Mouse (Mus musculus): ENCODE data around the gene Letm1.
A peak's percentile ranks its signal among the peaks of the same experiment; 100 is the strongest.

The Letm1 gene

GRCm38 (mm10) chr5:33782345-33782998, at the start of gene Letm1:
Gene Letm1 (minus strand): TSS chr5:33782817.
- peak; percentile 97 for DNase-seq (ENCODE audit: extremely low read depth, low read depth)

DNA sequence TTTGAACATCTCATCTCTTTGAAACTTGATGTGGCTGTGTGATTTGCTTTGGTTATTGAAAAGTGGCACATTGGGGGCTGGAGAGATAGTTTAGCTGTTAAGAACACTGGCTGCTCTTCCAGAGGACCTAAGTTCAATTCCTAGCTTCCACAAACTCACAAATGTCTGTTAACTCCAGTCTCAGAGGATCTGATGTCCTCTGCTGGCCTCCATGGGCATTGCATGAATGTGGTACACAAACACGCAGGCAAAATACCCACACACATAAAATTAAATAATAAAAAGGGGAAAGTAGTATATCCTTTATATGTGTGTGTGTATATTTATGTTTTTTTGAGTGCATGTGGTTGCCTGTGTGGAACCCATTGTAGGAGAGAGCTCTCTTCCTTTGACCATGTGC, 48.2 kb upstream of the Letm1 start:
- DNase-seq (ENCODE audit: extremely low read depth, low read depth): no peak

- no peak for DNase-seq (ENCODE audit: extremely low read depth, low read depth)
These were observed 47.3 kb upstream of the Letm1 start for GRCm38 (mm10) chr5:33829958-33830357.

DNA sequence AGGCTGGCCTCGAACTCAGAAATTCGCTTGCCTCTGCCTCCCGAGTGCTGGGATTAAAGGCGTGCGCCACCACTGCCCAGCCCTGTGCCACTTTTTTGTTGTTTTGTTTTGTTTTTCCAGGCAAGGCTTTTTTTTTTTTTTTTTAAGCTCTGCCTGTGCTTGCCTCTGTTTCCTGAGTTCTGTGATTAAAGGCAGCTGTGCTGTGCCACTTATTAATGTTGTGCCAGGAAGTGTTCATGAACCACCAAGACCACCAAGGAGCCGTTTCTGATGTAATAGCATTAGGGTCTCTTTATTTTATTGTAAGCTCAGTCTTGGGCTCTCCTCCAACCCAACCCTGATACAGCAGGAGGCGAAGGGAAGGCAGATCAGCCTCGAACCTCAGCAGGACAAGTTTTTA, 45.5 kb upstream of the Letm1 start:
- DNase-seq (ENCODE audit: extremely low read depth, low read depth): no peak

- DNase-seq (ENCODE audit: extremely low read depth, low read depth): no peak
These were observed 43.4 kb upstream of the Letm1 start for GRCm38 (mm10) chr5:33826001-33826400.

GRCm38 (mm10) chr5:33822456-33822855, 39.8 kb upstream of the Letm1 start:
- peak; percentile 76 for DNase-seq (ENCODE audit: extremely low read depth, low read depth)

GRCm38 (mm10) chr5:33821901-33822427, 39.3 kb upstream of the Letm1 start:
- DNase-seq (ENCODE audit: extremely low read depth, low read depth): no peak

- DNase-seq (ENCODE audit: extremely low read depth, low read depth): no peak
These were observed 38.4 kb upstream of the Letm1 start for GRCm38 (mm10) chr5:33820733-33821621.

DNA sequence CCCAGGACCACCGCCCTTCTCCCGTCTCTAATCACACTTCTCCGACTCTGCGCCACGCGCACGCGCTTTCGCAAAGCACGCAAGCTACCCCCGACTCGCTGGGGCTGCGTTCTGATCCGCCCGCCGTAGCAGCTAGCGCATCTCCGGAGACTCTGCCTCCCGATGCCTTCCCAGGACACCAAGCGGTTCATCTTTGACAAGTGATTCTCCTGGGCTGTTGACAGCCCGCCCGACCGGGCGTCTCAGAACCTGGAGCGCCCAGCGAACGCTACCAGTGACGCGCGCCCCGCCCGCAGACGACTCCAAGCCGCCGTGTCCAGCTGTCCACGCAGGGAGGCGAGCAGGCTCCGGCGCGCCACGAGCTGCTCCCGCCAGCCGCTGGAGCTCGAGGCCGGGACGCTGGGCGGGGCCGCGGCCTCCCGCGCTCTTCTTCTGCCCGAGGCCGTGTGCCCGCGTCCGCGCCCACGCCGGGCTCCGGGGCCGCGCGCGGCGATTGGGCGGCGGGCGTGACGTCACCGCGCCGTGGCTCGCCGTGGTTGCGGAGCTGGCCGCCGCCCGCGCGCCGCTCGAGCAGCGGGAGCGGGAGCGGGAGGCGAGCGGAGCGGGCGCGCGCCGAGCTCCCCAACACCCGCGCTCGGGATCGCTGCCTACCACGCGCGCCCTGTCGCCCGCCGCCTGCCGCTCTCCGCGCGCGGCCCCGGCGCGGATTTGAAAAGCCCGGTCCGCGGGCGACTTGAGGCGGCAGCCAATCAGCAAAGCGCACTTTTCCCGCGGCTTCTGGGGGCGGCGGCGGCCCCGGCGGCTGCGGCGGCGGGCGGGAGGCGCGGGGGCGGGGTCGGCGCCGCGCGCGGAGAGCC, 37.5 kb upstream of the Letm1 start, which contains the start of gene Nsd2:
Gene Nsd2, plus strand, starts transcription at position 850 of the 857 bp plus-strand sequence.
- peak; percentile 43 for DNase-seq (ENCODE audit: extremely low read depth, low read depth)

DNA sequence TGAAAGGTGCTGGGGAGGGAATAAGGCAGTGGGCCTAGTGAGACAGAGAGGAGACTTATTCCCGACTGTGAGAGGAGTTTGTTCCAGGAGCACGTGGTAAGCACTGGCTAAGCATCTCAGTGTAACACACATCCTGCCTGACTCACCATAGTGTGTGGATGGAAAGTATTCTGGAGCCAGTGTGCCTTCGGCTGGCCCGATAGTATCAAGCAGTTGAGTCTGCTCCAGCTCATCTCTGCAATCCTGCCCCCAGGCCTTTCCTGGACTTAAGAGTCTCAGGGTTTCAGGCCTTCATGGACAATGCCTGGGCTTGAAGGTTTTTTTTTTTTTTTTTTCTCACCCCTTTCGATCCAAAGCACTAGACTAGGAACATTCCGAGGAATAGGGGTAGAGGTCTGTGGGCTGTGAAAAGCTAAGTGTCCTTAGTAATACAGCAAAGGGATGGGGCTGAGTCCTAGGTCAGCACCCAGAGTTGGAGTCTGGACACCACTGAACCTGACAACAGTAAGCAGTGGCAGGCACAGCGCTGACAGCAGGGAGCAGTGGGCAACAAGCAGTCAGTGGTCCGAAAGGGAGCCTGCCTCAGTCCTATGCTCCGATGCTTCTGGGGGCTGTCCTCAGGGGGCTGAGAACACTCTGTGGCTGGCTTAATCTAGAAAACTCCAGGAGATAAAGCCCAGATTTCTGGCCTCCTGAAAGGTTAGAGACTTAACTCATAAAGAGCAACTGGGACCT, 36.7 kb upstream of the Letm1 start:
- peak; percentile 35 for DNase-seq (ENCODE audit: extremely low read depth, low read depth)

DNA sequence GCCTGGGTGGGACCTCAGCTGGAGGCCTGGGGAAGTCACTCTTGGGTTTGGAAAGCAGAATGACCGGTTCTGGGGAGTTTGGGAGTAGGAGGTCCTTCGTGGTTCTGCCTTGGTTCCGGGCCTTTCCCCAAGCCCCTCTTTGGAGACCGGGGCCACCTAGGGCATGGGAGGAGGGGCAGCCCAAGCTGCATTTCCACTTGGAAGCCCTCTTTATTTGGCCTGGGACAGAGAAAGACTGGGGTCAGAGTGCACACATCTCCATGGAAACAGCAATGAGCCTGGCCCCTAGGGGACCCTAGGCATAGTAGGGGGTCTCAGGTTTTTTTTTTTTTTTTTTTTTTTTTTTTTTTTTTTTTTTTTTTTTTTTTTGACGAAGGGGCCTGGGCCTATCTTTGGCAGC, 35.5 kb upstream of the Letm1 start:
- no peak for DNase-seq (ENCODE audit: extremely low read depth, low read depth)

DNA sequence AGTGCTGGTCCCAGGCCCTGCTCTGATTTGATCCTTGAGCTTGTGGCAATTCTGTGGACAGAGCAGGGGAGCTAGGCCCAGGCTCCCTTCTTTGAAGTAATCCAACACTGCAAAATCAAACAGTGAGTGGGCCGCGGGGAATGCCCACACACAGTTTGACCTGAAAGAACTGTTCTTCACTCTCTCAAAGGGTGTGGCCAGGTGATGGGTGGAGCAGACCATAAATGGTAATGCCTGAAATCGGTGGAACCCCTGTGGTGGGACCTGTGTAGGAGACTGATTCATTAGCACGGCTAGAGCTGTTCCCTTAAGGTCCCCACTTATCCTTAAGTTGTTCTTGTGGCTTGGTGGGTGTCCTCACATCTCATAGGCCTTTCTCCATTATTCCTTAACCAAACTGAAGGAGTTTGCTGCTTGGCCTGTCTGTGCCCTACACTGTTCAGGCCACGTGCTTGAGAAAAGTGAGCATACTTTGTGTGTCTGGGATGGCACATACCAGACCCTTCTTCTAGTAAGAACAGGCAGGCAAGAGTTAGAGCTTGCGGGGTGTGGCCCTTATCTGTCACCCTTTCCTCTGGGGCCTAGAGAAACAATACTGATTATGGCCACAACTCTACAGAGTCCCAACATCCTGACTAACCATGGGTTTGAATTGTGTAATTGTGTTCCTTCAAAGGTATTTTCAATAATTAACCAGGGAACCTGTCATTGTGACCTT, 33.5 kb upstream of the Letm1 start:
- no peak for DNase-seq (ENCODE audit: extremely low read depth, low read depth)

DNA sequence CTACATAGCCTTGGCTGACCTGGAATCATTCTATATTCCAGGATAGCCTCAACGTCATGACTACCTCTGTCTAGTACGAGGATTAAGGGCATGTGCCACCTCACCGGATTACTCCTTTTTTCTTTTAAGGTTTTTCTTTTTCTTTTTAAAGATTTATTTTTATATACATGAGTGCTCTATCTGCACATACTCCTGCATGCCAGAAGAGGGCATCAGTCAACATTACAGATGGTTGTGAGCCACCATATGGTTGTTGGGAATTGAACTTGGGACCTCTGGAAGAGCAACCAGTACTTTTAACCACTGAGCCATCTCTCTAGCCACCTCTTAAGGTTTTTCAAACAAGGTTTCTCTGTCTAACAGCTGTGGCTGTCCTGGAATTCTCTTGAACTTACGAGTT, 28.9 kb upstream of the Letm1 start:
- DNase-seq (ENCODE audit: extremely low read depth, low read depth): no peak

GRCm38 (mm10) chr5:33803337-33803736, 20.7 kb upstream of the Letm1 start:
- no peak for DNase-seq (ENCODE audit: extremely low read depth, low read depth)

DNA sequence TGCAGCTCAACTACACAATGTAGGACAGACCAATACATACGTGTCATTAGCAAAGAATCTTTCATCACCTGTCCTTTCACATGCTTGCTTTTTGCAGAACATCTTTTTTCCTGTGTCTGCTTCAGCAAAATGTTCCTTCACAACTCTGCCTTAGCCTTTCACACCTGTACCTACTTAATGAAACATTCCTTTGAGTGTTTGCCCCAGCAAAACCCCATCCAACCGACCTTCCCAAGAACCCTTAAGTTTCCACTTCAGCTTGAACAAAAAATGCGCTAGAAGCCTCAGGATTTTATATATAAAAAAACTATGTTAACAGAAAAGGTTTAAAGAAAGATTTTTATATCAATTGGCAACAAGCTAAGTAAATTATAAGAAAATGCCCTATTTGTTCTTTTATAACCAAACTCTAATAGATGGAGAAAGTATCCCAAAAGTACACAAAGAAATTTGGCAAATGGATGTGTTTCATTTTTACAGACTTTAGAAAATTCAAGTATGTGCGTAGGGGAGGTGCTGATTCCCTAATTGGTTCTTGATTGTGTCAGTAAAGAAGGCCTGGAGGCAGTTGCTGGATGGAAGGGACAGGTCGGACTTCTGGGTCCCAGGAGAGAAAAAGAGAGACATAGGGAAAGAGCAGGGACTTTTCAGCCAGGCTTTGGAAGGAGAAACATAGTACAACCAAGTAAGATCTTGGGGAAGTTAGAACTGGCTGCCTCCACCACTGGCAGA, 9.5 kb upstream of the Letm1 start:
- DNase-seq (ENCODE audit: extremely low read depth, low read depth): no peak

DNA sequence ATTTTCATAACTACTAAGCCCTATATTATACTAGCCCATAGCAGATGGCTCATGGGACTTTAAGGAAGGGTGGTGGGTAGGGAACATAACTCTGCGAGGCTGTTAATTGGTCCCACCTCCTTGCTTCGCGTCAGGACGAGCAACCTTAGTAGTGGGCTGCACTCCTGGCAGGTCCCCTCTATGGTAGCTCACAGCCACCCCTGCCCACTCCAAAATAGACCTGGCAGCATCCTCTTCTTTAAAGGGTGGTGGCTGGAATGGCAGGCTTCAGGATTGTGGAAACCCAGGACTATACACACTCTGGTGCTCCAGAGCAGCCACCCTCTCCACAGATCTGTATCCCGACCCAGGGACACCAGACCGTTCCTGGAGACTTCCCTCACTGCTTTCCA, 378 bp upstream of the Letm1 start:
- no peak for DNase-seq (ENCODE audit: extremely low read depth, low read depth)

GRCm38 (mm10) chr5:33781964-33782344, 663 bp downstream of the Letm1 start:
- DNase-seq (ENCODE audit: extremely low read depth, low read depth): peak; percentile 26

DNA sequence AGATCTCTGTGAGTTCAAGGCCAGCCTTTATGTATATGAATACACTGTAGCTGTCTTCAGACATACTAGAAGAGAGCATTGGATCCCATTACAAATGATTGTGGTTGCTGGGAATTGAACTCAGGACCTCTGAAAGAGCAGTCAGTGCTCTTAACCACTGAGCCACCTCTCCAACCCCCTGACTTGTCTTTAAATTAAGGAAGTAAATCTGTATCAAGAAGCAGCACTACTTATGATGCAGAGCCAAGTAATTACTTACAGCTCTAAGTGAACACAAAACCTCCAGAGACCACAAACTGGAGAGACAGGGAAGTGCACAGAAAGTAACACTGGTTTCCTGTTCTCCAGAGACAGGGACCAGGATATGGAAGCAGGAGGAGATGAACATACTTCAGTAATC, 5.4 kb downstream of the Letm1 start:
- peak; percentile 37 for DNase-seq (ENCODE audit: extremely low read depth, low read depth)

DNA sequence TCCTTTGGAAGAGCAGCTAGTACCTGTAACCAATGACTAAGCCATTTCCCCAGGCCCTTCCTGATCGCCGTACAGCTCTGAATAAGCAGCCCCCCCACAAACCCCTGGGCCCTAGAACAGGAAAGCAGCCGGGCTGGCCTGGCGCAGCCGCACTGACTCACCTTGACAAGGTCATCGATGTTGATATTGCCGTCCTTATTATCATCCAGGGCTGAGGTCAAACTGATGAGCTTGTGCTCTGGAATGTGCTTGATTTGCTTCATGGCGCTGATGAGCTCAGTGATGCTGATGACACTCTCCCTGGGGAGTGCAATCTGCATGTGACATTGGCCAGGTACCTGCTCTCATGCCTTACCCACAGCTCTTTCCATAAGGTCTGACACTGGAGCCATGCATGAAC, 39.1 kb downstream of the Letm1 start:
- DNase-seq (ENCODE audit: extremely low read depth, low read depth): no peak

DNA sequence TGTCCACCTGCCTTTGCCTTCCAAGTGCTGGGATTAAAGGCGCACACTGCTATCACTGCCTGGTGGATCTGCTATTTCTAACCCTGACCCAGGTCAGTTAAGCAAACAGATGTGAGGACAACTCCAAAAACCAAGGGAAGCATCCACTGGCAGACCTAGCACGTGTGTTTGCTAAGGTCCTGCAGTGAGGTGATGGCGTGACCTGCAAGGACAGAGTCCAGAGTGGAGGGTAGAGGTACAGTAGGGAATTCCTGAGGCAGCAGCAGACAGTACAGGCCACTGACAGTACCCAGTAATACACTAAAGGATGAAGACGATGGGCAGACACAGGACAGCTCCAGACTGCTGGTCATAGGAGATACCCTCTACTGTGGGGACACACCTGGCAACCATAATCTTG, 42.1 kb downstream of the Letm1 start:
- no peak for DNase-seq (ENCODE audit: extremely low read depth, low read depth)
